Mouse (Mus musculus) right cerebral cortex, postnatal 14 days (tissue): ENCODE measurements at regions not wholly inside any gene's neighbourhood (a gene's known extent, or its start where the extent isn't known, plus 50 kb on each side); places are given as distances from the start of the nearest gene placed in this dataset.
"Not testable (repeated sequence)": the region's sequence is repeated elsewhere in the genome, so short reads cannot be mapped to it uniquely, and the experiment has no call there.

Experiments
- DNase-seq: peaks from one replicate; pipeline ENCODE4 v3.0.0; 2022

DNA sequence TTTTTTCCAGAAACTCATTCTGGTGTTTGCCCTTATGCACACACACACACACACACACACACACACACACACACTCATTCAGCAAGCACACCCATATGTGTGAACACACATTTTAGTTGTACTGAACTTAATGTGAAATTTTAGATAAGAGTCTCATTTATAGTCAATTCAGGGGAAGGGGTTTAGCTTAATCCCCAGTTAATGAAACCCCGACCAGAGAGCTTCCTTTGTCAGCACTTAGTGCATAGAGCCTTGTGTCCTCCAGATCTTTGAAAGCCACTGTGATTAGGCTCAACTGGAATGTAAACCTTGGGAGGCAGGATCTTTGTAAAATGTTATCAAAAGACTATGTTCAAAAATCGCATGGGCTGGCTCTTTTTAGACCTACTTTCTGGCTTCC lies 53.4 kb downstream of the Rps12 start:
- no peak for DNase-seq

- DNase-seq, result not testable (repeated sequence)
These were observed 60.9 kb downstream of the Rps12 start for GRCm38 (mm10) chr10:23725960-23726714.

DNA sequence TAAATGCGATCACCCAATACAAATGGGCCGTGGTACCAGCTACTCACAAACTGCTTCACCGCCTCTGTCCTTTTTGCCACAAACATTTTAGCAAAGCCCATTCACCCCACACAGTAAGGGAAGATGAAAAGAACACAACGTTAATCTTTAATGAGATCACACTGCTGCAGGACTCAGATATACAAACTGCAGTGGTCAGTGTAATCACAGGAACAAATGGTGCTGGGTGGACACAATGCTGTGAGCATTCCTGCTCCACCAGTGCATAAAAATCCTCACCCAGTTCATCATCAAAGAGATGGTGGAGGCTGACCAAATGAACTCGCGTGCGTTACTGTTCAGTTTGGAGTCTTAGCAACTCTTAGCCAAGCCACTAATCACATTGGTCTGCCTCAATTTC lies 69.0 kb downstream of the Rps12 start:
- no peak for DNase-seq

GRCm38 (mm10) chr10:23715511-23715910 lies 71.6 kb downstream of the Rps12 start:
- no peak for DNase-seq

GRCm38 (mm10) chr10:23715101-23715500 lies 72.0 kb downstream of the Rps12 start:
- DNase-seq, result no peak

- no peak for DNase-seq
These were observed 74.2 kb downstream of the Rps12 start for GRCm38 (mm10) chr10:23712691-23713378.

DNA sequence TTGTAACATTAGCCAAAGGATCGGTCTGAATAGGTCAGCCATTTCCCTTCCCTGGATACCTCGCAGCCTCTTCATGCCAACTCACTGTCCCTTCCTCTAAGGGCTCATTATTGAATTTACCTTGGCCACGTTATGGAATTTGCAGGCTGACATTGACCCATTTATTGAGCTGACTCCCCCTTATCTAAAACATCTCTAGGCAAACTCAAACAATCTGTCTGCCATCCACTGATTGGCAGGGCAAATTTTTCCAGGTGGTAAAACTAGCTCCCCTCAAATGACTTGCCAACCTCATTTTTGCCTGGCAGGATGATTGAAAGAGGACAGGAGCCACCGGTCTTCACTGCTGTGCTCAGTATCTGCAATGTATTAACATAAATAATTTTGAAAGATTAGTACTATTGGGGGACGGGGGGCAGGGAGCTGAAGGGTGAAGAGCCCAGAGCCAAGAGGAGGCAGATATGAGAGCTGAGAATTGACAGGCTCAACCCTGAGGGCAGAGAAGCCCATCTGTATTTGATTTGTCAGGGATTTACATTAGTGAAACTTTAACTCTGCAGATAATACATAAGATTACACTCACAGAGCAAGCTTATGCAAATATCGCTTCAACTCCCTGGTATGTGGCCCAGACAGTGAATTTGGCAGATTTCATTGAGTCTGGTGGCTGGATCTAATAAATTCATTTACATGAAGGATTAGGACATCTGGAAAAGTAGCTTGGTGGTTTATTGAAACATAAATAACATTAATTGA lies 75.5 kb downstream of the Rps12 start:
- DNase-seq, result no peak

DNA sequence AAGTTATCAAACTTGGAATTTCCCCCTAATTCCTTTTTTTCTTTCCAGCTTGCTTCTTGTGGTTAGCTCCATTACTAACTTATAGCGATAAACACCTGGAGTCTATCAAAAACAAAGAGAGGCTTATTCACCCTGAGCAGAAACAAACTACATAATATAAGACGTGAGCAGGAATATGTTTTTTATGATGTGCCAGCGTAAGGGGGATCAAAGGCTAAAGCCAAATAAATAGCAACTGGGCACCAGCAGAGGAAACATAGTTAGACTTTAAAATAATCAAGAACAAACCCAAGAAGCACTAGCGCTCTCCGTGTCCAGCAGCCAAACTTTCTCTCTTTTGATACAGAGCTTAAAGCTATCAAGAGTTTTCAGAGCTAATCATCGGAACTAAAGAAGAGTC lies 76.1 kb downstream of the Rps12 start:
- no peak for DNase-seq

DNA sequence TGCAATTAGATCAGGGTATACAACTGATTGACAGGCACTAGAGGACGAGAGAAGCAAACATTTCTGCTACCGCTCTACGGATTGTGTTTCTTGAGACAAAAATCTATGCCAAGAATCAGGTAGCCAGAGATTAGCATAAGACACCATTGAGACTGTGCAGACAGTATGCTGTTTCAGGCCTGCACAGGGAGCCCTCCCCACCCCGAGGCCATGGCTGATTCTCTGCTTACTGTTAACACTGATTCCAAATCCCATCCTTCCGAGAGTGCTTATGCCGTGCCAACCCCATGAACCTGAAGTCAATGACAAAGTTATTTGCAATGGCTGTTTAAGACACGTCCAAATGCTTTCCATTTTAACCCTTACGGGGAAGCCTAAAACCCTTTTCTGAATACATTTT lies 78.8 kb downstream of the Rps12 start:
- no peak for DNase-seq

- no peak for DNase-seq
These were observed 79.9 kb downstream of the Rps12 start for GRCm38 (mm10) chr10:23707141-23707540.

DNA sequence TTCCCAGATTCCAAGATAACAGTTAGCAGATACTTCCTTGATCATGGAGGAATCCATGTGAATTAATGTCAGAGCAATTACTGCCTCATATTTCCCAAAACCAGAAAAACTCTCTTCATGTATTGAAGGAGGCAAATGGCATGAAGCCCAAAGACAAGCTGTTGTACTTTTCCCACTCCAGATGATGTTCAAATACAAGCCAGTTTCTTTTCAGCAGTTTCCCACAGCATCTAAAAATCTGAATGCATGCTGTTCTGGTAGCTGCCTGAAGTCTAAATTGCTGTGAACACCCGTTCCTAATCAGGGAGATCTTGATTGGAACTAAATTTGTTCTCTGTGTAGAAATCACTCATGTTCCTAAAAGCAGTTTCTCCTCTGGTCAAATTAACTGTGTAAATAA lies 83.0 kb downstream of the Rps12 start:
- no peak for DNase-seq

- DNase-seq, result no peak
These were observed 95.8 kb downstream of the Rps12 start for GRCm38 (mm10) chr10:23691291-23691690.

DNA sequence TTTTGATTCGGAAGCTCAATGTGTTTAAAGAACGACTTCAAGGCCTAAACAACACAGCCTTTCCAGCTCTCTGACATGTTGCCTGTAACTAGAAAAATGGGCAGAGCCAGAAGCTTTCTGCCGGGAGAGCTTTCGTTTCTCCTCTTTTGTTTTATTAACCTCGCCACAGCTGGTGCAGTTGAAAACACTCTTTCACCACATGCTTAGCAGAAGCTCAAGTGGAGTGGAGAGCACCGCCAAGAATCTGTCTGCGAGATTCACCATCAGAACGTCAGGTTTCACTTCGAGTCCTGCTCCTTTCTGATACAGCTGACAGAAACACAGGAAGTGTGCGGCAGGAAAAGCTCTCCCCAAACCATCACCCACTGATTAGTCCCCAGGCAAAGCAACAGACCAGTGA lies 100.1 kb downstream of the Rps12 start:
- no peak for DNase-seq

DNA sequence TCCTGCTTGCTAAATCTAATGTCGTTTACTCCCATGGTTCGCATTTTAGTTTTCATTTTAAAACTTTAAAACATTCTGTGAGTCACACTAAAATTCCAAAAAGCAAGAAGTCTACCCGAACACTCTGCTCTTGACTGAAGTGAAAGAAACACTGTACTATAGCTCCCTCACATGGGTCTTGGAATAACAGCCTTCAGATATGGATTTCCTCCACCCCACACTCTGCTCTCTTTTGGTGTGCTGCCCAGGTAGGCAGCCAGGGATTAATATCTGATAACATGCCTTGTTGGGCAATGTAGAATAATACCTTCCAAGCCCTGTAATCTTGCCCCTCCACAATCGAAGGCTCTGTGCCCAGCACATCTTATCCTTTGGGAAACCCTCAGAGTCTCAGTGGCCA lies 104.0 kb downstream of the Rps12 start:
- no peak for DNase-seq

DNA sequence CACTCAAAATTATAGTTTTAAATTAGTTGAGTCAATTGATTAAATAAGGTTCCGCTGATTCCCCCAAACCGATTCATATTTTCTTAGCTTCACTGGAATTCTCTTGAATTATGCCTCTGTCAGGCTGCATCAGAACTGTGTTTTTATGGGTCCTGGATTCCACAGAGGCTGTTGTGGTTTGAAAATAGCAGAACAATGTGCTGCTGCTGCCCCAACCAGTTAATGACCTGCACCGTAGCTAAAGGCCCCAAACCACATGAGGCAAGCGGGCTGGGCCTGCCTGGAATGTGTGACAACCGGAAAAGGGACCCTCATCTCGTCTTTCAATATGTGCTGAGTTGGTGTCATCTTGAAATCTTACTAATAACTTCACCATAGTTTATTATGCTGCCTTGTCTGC lies 111.2 kb downstream of the Rps12 start:
- DNase-seq, result no peak

DNA sequence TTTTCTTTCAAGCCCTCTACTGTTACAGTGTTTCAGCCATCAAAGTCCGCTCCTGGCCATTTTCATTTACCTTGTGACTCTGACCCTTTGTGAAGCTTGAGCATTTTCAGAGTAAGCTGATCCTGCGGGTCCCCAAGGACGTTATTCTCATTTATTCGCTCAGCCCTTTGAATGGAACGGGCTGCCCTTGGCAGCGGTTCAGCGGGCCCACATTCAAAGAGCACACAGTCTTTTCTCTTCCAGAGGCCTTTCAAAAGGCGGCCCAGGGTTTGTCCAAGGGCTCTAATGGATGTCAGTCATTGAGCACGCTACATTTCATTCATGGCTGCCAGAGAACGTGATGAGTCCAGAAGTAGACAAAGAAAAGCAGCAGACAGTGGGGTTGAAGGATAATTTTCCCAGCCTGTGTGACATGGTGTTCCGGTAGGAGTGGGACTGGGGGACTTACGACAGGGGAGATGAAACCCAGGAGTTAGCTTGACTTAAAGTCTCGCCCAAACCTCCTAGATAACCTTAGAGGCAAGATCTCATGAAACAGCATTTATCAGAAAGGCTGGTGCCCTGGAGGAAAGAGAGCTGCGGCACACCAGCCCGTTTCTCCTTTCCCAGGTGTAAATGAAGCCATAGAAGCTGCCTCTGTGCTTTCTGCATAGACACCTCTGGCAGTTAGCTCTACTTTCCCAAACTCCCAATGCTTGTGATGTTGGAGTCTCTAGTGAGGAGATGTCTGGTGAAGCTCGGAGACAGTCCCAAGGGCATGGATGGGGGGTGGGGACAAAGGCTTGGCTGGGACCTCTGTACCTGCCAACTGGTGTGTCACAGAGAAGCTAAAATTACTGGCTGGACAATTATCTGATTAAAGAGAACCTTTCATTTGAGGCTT lies 112.2 kb downstream of the Rps12 start:
- DNase-seq, result peak; percentile 33

DNA sequence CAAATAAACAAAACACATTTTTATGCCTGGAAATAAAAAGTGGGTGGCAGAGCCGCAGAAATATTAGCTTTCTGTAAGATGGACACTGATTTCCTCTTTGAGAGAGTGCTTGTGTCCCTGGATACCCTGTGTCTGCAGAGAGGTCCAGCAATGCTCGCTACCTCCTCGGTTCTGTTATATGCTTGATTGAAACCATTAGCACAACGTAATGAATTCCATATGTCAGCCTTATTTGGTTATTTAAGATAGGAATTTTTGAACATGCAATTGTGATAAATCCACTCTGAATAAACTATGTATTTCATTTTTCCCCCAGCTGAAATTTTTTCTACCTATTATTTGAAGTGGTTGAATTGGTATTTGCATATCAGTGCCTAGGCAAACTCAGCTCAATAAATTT lies 114.8 kb downstream of the Rps12 start:
- DNase-seq, result no peak

GRCm38 (mm10) chr10:23671494-23671893 lies 115.6 kb downstream of the Rps12 start:
- peak; percentile 11 for DNase-seq

DNA sequence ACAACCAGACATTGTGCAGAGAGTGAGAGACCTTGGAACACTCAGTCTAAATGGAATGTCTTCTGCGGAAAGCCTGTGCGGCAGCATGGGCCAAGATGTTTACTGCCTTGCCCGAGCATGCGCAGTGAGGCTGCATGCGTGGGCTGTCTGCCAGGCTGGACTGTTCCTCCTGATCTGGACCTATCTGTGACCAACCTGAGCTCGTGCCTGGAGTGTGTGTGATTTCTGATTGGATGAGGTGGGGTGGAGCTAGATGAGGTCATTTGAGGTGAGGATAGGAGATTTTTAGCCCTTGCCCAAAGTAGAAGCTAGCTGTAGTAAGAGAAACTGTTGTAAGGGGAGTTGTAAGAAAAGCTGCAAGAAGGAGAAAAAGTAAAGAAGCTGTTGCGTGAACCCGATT lies 121.2 kb downstream of the Rps12 start:
- not testable (repeated sequence) for DNase-seq

GRCm38 (mm10) chr10:23626201-23626600 lies 160.9 kb downstream of the Rps12 start:
- peak; percentile 45 for DNase-seq

GRCm38 (mm10) chr10:23612030-23612429 lies 175.0 kb downstream of the Rps12 start:
- DNase-seq, result no peak

DNA sequence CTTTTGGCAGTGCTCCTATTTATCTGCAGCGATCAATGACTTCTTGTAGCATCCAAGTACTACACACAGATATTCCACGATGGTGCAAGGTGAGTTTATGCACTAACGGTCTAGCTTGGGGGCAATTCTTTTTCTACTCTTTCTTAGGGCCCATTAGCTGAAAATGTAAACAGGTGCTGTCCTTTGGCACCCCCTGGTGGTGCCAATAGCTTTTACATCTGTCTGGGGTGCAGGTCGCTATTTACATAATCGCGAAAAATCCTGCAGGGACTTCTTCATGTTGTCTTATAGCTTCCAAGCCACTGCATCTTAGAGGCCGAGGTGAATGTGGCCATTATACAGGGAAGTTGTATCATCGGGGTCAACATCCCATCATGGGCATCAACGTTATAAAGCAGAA lies 175.9 kb downstream of the Rps12 start:
- DNase-seq, result peak; percentile 41

DNA sequence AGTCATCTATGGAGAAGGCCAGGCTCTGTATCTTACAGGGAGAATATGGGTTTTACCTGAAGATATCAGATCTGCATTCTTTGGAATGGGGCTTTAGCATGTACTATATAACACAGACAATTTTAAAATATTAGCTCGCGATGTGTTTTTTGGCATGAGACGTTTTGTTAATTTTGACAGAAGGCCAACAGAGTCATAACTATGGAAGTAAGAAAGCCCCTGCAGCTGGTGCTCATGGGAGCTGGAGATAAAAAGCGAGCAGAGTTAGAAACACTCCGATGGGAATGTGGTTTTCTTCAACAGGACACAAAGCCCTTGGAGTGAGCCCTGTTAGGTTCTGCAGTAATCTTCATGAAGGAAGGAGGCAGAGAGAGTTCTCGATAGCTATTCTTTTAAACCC lies 176.6 kb downstream of the Rps12 start:
- DNase-seq, result no peak
